Mouse (Mus musculus): ENCODE results near the gene 5430403G16Rik. TPM values are rescaled to one million over a fixed set of nuclear protein-coding genes. Genes with fewer than 3 reads are reported as not detected.
"Not testable (repeated sequence)": the region's sequence is repeated elsewhere in the genome, so short reads cannot be mapped to it uniquely, and the experiment has no call there.

The 5430403G16Rik gene
- under 1 TPM; 0.43 TPM for total RNA-seq (2021)

GRCm38 (mm10) chr5:109690537-109691201, at the start of gene 5430403G16Rik:
5430403G16Rik (minus strand) TSS chr5:109691041.
- peak; percentile 61 for DNase-seq

- not testable (repeated sequence) for DNase-seq
Measured at GRCm38 (mm10) chr5:109717341-109717740, 26.5 kb upstream of the 5430403G16Rik start.

DNA sequence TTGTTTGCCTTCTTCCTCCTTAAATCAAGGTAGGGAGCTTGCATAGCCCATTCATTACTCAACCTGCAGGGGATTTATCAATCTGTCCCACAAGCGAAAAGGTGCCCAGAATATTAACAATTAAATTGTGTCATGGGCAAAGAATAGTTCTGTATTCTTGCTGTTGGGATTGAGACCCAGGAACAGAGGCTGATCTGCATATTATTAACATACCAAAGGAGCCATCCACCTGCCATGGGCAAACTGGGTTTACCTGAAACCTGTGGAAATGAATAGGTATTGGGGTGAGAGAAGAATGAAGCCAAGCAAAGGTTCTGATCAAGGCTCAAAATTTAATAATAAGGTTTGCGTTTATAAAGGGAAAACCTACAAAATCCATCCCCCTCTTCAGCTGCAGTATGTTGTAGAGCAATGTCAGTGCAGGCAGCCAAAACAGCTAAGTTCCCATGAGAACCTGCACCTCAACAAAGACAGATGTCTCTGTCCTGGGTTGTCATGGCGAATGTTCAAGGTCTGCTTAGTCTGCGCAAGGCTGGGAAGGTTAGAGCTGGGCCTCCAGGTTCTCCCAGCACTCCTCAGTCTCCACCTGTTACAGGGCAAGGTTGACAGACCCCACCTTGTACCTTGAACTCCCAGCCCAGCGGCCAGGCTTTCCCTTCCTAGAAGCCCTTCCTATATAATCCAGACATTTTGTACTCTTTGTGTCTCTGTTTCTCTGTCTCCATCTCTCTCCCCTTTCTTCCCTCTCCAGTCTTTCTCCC, 544 bp upstream of the 5430403G16Rik start:
- DNase-seq = not testable (repeated sequence)

- DNase-seq = no peak
Measured at GRCm38 (mm10) chr5:109682921-109683320, 7.9 kb downstream of the 5430403G16Rik start.

Other genes with a start within 250 kb of the 5430403G16Rik start
- gene Crlf2, start 132.0 kb downstream of the 5430403G16Rik start, total RNA-seq (2021) = 10 to 100 TPM; 16.0 to 16.6 TPM
- gene 4930522L14Rik, start 60.8 kb upstream of the 5430403G16Rik start, total RNA-seq (2021) = 1 to 10 TPM; 2.5 to 4.0 TPM
- 1 to 10 TPM; 4.5 to 5.2 TPM for gene Gm15446, start 232.4 kb upstream of the 5430403G16Rik start, total RNA-seq (2021)